Mouse (Mus musculus) c-Kit-positive CD71-positive TER-119-negative erythroid progenitor cells, embryonic 14.5 days (primary cell): ENCODE measurements around the gene Clp1.

Experiments used
- DNase-seq: peaks from one replicate; pipeline ENCODE4 v3.0.0-alpha.2; 2013; ENCODE audit warnings: low read depth

Gene Clp1

GRCm38 (mm10) chr2:84727172-84727858 lies at the start of gene Clp1:
Gene Clp1 (minus strand): TSS chr2:84727350.
- DNase-seq, result peak; percentile 99

- DNase-seq, result no peak
Observed at GRCm38 (mm10) chr2:84775665-84776064, 48.5 kb upstream of the Clp1 start.

GRCm38 (mm10) chr2:84775241-84775640 lies 48.1 kb upstream of the Clp1 start, which contains the start of gene Serping1:
Gene Serping1 (minus strand): TSS chr2:84775444.
- DNase-seq, result no peak

- DNase-seq, result no peak
Observed at GRCm38 (mm10) chr2:84774751-84775150, 47.6 kb upstream of the Clp1 start.

- DNase-seq, result no peak
Observed at GRCm38 (mm10) chr2:84773195-84773594, 46.0 kb upstream of the Clp1 start.

GRCm38 (mm10) chr2:84772454-84772853 lies 45.3 kb upstream of the Clp1 start:
- no peak for DNase-seq

GRCm38 (mm10) chr2:84770501-84770900 lies 43.4 kb upstream of the Clp1 start:
- no peak for DNase-seq

GRCm38 (mm10) chr2:84762818-84763217 lies 35.7 kb upstream of the Clp1 start:
- DNase-seq, result no peak

- no peak for DNase-seq
Observed at GRCm38 (mm10) chr2:84762295-84762694, 35.1 kb upstream of the Clp1 start.

- no peak for DNase-seq
Observed at GRCm38 (mm10) chr2:84761840-84762239, 34.7 kb upstream of the Clp1 start.

GRCm38 (mm10) chr2:84761309-84761708 lies 34.2 kb upstream of the Clp1 start:
- DNase-seq, result no peak

- no peak for DNase-seq
Observed at GRCm38 (mm10) chr2:84760777-84761176, 33.6 kb upstream of the Clp1 start.

- DNase-seq, result no peak
Observed at GRCm38 (mm10) chr2:84758542-84759127, 31.5 kb upstream of the Clp1 start.

GRCm38 (mm10) chr2:84757026-84757682 lies 30.0 kb upstream of the Clp1 start:
- DNase-seq, result no peak

- DNase-seq, result no peak
Observed at GRCm38 (mm10) chr2:84756245-84756644, 29.1 kb upstream of the Clp1 start.

GRCm38 (mm10) chr2:84750115-84750514 lies 23.0 kb upstream of the Clp1 start:
- no peak for DNase-seq

- no peak for DNase-seq
Observed at GRCm38 (mm10) chr2:84744126-84744525, 17.0 kb upstream of the Clp1 start.

GRCm38 (mm10) chr2:84743561-84743960 lies 16.4 kb upstream of the Clp1 start, which contains the start of gene Gm19426:
Gene Gm19426 (minus strand): TSS chr2:84743655.
- DNase-seq, result no peak

- no peak for DNase-seq
Observed at GRCm38 (mm10) chr2:84742451-84743283, 15.5 kb upstream of the Clp1 start.

GRCm38 (mm10) chr2:84741841-84742450 lies 14.8 kb upstream of the Clp1 start:
- no peak for DNase-seq

GRCm38 (mm10) chr2:84740608-84741333 lies 13.6 kb upstream of the Clp1 start:
- DNase-seq, result no peak
